Mouse (Mus musculus): ENCODE measurements at regions not wholly inside any gene's neighbourhood (a gene's known extent, or its start where the extent isn't known, plus 50 kb on each side); places are given as distances from the start of the nearest gene placed in this dataset.

- H3K27ac ChIP-seq (ENCODE audit: insufficient read depth, low read depth, low read length), result no peak overlapping the region
- H3K4me3 ChIP-seq (ENCODE audit: insufficient read depth, low read depth, low read length), result no peak overlapping the region
- H3K4me1 ChIP-seq (ENCODE audit: control insufficient read depth, insufficient read depth, low read length), result no peaks in the 10 kb centered on the region
- TF ChIP-seq CTCF (IDR thresholded peaks at IDR 0.05; ENCODE audit: insufficient read depth, low read depth, low read length), result no peak
- TF ChIP-seq POLR2A (IDR thresholded peaks at IDR 0.05; ENCODE audit: insufficient read depth, low read depth, low read length), result no peak
These were observed 301.4 kb upstream of the Tet2 start for GRCm38 (mm10) chr3:133846301-133846700.

GRCm38 (mm10) chr3:133874383-133874782 is 329.4 kb upstream of the Tet2 start:
- 92% methylated on average over 2 of the region's 2 CpGs for WGBS
- no peak overlapping the region for H3K4me3 ChIP-seq (ENCODE audit: insufficient read depth, low read depth, low read length)
- no peak for TF ChIP-seq POLR2A (IDR thresholded peaks at IDR 0.05; ENCODE audit: insufficient read depth, low read depth, low read length)
- no peak for TF ChIP-seq CTCF (IDR thresholded peaks at IDR 0.05; ENCODE audit: insufficient read depth, low read depth, low read length)
- no peak overlapping the region for H3K27ac ChIP-seq (ENCODE audit: insufficient read depth, low read depth, low read length)
- H3K4me1 ChIP-seq (ENCODE audit: control insufficient read depth, insufficient read depth, low read length), result no peaks in the 10 kb centered on the region

- TF ChIP-seq CTCF (IDR thresholded peaks at IDR 0.05; ENCODE audit: insufficient read depth, low read depth, low read length) (no peak), POLR2A (IDR thresholded peaks at IDR 0.05; ENCODE audit: insufficient read depth, low read depth, low read length) (no peak)
- Histone ChIP-seq H3K27ac (ENCODE audit: insufficient read depth, low read depth, low read length) (no peak overlapping the region), H3K4me1 (ENCODE audit: control insufficient read depth, insufficient read depth, low read length) (no peaks in the 10 kb centered on the region), H3K4me3 (ENCODE audit: insufficient read depth, low read depth, low read length) (no peak overlapping the region)
- 7% methylated on average over 13 of the region's 13 CpGs for WGBS
These were observed 331.6 kb upstream of the Tet2 start for GRCm38 (mm10) chr3:133876439-133877072.

GRCm38 (mm10) chr3:133877310-133877709 is 332.4 kb upstream of the Tet2 start:
- H3K27ac ChIP-seq (ENCODE audit: insufficient read depth, low read depth, low read length), result no peak overlapping the region
- H3K4me1 ChIP-seq (ENCODE audit: control insufficient read depth, insufficient read depth, low read length), result no peaks in the 10 kb centered on the region
- no peak overlapping the region for H3K4me3 ChIP-seq (ENCODE audit: insufficient read depth, low read depth, low read length)
- WGBS, result 53% methylated on average over 5 of the region's 5 CpGs
- no peak for TF ChIP-seq POLR2A (IDR thresholded peaks at IDR 0.05; ENCODE audit: insufficient read depth, low read depth, low read length)
- TF ChIP-seq CTCF (IDR thresholded peaks at IDR 0.05; ENCODE audit: insufficient read depth, low read depth, low read length), result no peak

GRCm38 (mm10) chr3:133880626-133881025 is 335.7 kb upstream of the Tet2 start:
- 21% methylated on average over 1 of the region's 1 CpGs for WGBS
- H3K4me3 ChIP-seq (ENCODE audit: insufficient read depth, low read depth, low read length), result no peak overlapping the region
- TF ChIP-seq CTCF (IDR thresholded peaks at IDR 0.05; ENCODE audit: insufficient read depth, low read depth, low read length) (no peak), POLR2A (IDR thresholded peaks at IDR 0.05; ENCODE audit: insufficient read depth, low read depth, low read length) (no peak)

GRCm38 (mm10) chr3:133901931-133902330 is 334.4 kb upstream of the Cxxc4 start:
- no peak for TF ChIP-seq CTCF (IDR thresholded peaks at IDR 0.05; ENCODE audit: insufficient read depth, low read depth, low read length)
- TF ChIP-seq POLR2A (IDR thresholded peaks at IDR 0.05; ENCODE audit: insufficient read depth, low read depth, low read length), result no peak

More at GRCm38 (mm10) chr3:133880626-133881025, 335.7 kb upstream of the Tet2 start:
- Histone ChIP-seq H3K4me1 (ENCODE audit: control insufficient read depth, insufficient read depth, low read length) (no peaks in the 10 kb centered on the region), H3K27ac (ENCODE audit: insufficient read depth, low read depth, low read length) (no peak overlapping the region)

GRCm38 (mm10) chr3:133922200-133922599 is 314.1 kb upstream of the Cxxc4 start:
- H3K4me1 ChIP-seq (ENCODE audit: control insufficient read depth, insufficient read depth, low read length), result no peaks in the 10 kb centered on the region
- TF ChIP-seq POLR2A (IDR thresholded peaks at IDR 0.05; ENCODE audit: insufficient read depth, low read depth, low read length) (no peak), CTCF (IDR thresholded peaks at IDR 0.05; ENCODE audit: insufficient read depth, low read depth, low read length) (no peak)
- no peak overlapping the region for H3K27ac ChIP-seq (ENCODE audit: insufficient read depth, low read depth, low read length)
- no peak overlapping the region for H3K4me3 ChIP-seq (ENCODE audit: insufficient read depth, low read depth, low read length)

More at GRCm38 (mm10) chr3:133901931-133902330, 334.4 kb upstream of the Cxxc4 start:
- no peak overlapping the region for H3K27ac ChIP-seq (ENCODE audit: insufficient read depth, low read depth, low read length)
- no peaks in the 10 kb centered on the region for H3K4me1 ChIP-seq (ENCODE audit: control insufficient read depth, insufficient read depth, low read length)
- 86% methylated on average over 3 of the region's 3 CpGs for WGBS
- no peak overlapping the region for H3K4me3 ChIP-seq (ENCODE audit: insufficient read depth, low read depth, low read length)

GRCm38 (mm10) chr3:133965322-133965721 is 271.0 kb upstream of the Cxxc4 start:
- TF ChIP-seq CTCF (IDR thresholded peaks at IDR 0.05; ENCODE audit: insufficient read depth, low read depth, low read length) (no peak), POLR2A (IDR thresholded peaks at IDR 0.05; ENCODE audit: insufficient read depth, low read depth, low read length) (no peak)
- Histone ChIP-seq H3K27ac (ENCODE audit: insufficient read depth, low read depth, low read length) (no peak overlapping the region), H3K4me1 (ENCODE audit: control insufficient read depth, insufficient read depth, low read length) (no peaks in the 10 kb centered on the region), H3K4me3 (ENCODE audit: insufficient read depth, low read depth, low read length) (no peak overlapping the region)
- WGBS, result 87% methylated on average over 2 of the region's 2 CpGs

- TF ChIP-seq CTCF (IDR thresholded peaks at IDR 0.05; ENCODE audit: insufficient read depth, low read depth, low read length) (no peak), POLR2A (IDR thresholded peaks at IDR 0.05; ENCODE audit: insufficient read depth, low read depth, low read length) (no peak)
- H3K4me1 ChIP-seq (ENCODE audit: control insufficient read depth, insufficient read depth, low read length), result no peaks in the 10 kb centered on the region
- H3K27ac ChIP-seq (ENCODE audit: insufficient read depth, low read depth, low read length), result no peak overlapping the region
- no peak overlapping the region for H3K4me3 ChIP-seq (ENCODE audit: insufficient read depth, low read depth, low read length)
- 44% methylated on average over 6 of the region's 6 CpGs for WGBS
These were observed 268.1 kb upstream of the Cxxc4 start for GRCm38 (mm10) chr3:133968176-133968575.

All from olfactory bulb, adult 2 months (tissue).